Mouse (Mus musculus) heart, embryonic 12.5 days (tissue): Measurements from ENCODE around the gene Rpl32. TPM values are rescaled to one million over a fixed set of nuclear protein-coding genes. Genes with fewer than 3 reads are reported as not detected.
A peak's percentile ranks its signal among the peaks of the same experiment; 100 is the strongest.

Experiments
- ATAC-seq: fragments of 200-750 bp; cut with Nextera tagmentation; 2 replicates; pipeline ENCODE4 v1.8.0; 2017; ENCODE audit warnings: moderate TSS enrichment, moderate library complexity; ENCODE audit not compliant: insufficient number of reproducible peaks, low FRiP score
- H3K27ac ChIP-seq: fragments of 300-500 bp; sonication (generic); 2 replicates; pipeline ENCODE4 v1.5.1; 2016; ENCODE audit warnings: mild to moderate bottlenecking, moderate library complexity; ENCODE audit not compliant: poor library complexity, severe bottlenecking
- H3K27me3 ChIP-seq: fragments of 300-500 bp; sonication (generic); replicated peaks from 2 replicates; pipeline ENCODE4 v1.6.1; 2016; ENCODE audit warnings: mild to moderate bottlenecking, moderate library complexity
- H3K36me3 ChIP-seq: fragments of 300-500 bp; sonication (generic); 2 replicates; pipeline ENCODE4 v1.6.1; 2016; ENCODE audit warnings: mild to moderate bottlenecking, moderate library complexity
- H3K4me1 ChIP-seq: fragments of 300-500 bp; sonication (generic); replicated peaks from 2 replicates; pipeline ENCODE4 v1.6.1; 2016; ENCODE audit warnings: mild to moderate bottlenecking
- H3K4me2 ChIP-seq: fragments of 300-500 bp; sonication (generic); 2 replicates; pipeline ENCODE4 v1.6.1; 2016; ENCODE audit warnings: mild to moderate bottlenecking, moderate library complexity
- H3K4me3 ChIP-seq: fragments of 300-500 bp; sonication (generic); 2 replicates; pipeline ENCODE4 v1.5.1; 2016; ENCODE audit warnings: mild to moderate bottlenecking
- H3K9ac ChIP-seq: fragments of 300-500 bp; sonication (generic); 2 replicates; pipeline ENCODE4 v1.6.1; 2016; ENCODE audit warnings: mild to moderate bottlenecking, moderate library complexity
- H3K9me3 ChIP-seq: fragments of 300-500 bp; sonication (generic); replicated peaks from 2 replicates; pipeline ENCODE4 v1.6.1; 2016; ENCODE audit warnings: mild to moderate bottlenecking, moderate library complexity
- WGBS: fragments of 180-500 bp; shearing (Covaris S2); methylation state at CpG from one replicate; pipeline ENCODE4 v1.1.7; 2016; 5-methylcytosine and 5-hydroxymethylcytosine counted together
- polyA plus RNA-seq: library from polyadenylated mRNA; unstranded; fragments of >200 nt; fragmentation: Nextera tagmentation; extraction: Ambion mirVana; gene quantifications from 2 replicates; pipeline ENCODE4 v1.2.1, GENCODE M21; 2016

Gene Rpl32
- polyA plus RNA-seq, 1 experiment from 2014 or later: 1,429 TPM

GRCm38 (mm10) chr6:115776363-115776762, 32.2 kb downstream of the Rpl32 start:
- no peak for ATAC-seq
- Histone ChIP-seq H3K27me3 (no peaks in the 10 kb centered on the region), H3K4me3 (peak overlapping the region; percentile 80), H3K9me3 (0 out of 2 replicates have a peak, but pooled peaks cover 5% of the 10 kb centered on the region), H3K4me2 (peak overlapping the region; percentile 96), H3K27ac (peak overlapping the region; percentile 96), H3K9ac (peak overlapping the region; percentile 87), H3K36me3 (peaks cover 35% of the 10 kb centered on the region), H3K4me1 (peaks cover 37% of the 10 kb centered on the region)
- 17% methylated on average over 9 of the region's 9 CpGs for WGBS

DNA sequence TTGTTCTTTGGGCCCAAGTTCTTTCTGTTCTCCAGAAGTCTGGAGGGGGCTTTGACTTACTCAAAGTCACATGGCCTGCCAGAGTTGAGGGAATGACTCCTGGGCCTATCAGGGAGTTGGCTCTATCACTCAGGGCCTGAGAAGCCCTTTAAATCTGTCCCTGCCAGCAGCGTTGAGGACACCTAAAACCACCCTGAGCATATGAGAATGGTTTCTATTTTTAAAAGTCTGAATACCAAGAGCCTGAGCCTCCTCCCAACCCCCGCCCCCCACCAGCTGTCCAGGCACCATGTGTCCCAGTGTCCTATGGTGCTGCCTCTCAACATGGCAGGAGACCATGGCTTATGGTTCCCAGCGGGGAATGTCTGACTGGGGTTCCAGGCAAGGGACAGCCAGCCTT, 32.7 kb downstream of the Rpl32 start:
- Histone ChIP-seq H3K27me3 (no peaks in the 10 kb centered on the region), H3K4me2 (peak overlapping the region; percentile 96), H3K36me3 (peaks cover 30% of the 10 kb centered on the region), H3K4me1 (peaks cover 37% of the 10 kb centered on the region), H3K9me3 (0 out of 2 replicates have a peak, but pooled peaks cover 5% of the 10 kb centered on the region), H3K9ac (peak overlapping the region; percentile 87), H3K27ac (peak overlapping the region; percentile 96), H3K4me3 (peak overlapping the region; percentile 80)
- WGBS: 15% methylated on average over 3 of the region's 3 CpGs
- ATAC-seq: peak; percentile 70

DNA sequence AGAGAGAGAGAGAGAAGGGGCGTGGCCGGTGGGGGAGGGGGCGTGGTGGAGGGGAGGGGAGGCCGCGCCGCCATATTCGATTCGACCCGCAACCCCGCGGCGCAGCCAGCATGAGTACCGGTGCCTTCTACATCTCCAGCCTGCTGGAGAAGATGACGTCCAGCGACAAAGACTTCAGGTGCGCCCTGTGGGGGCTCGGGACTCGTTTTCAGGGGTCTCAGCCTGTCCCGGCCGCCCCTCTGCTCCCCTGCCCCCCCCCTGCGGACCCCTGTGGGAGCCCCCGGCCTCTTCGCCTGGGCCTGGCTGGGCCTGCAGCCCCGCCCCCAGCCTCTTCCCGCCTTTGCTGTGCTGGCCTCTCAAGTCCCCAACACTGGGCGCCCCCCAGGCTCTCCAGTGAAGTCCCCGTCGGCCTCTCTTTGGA, 34.0 kb downstream of the Rpl32 start, which contains the start of gene Cand2:
Gene Cand2 (plus strand): TSS at position 38 of the 421 bp plus-strand sequence.
- peak; percentile 80 for ATAC-seq
- Histone ChIP-seq H3K27me3 (no peaks in the 10 kb centered on the region), H3K9me3 (0 out of 2 replicates have a peak, but pooled peaks cover 5% of the 10 kb centered on the region), H3K9ac (peak within 1 kb of the TSS; percentile 87), H3K4me2 (peak within 1 kb of the TSS; percentile 96), H3K36me3 (peaks cover 16% of the 10 kb centered on the region), H3K27ac (peak within 1 kb of the TSS; percentile 96), H3K4me1 (peaks cover 37% of the 10 kb centered on the region), H3K4me3 (peak within 1 kb of the TSS; percentile 80)
- under 1% methylated on average over 25 of the region's 28 CpGs for WGBS

DNA sequence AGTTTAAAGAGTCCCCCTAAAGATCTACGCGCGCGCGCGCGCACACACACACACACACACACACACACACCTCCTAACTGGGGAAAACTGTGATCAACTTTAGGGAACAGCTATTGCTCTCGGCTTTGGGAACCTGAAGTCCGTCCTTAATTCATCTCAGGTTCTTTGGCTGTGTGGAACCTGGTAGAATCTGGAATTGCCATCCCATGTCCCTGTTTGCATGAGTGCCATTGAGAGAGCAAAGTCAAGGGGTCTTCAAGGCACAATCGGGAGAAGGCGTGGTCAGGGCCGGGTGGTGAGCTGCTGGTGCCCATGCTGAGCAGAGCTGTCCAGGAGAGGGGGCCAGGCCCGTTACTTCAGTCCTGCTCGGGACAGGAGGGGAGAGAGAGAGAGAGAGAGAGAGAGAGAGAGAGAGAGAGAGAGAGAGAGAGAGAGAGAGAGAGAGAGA, 34.6 kb downstream of the Rpl32 start:
- peak; percentile 72 for ATAC-seq
- Histone ChIP-seq H3K9ac (peak overlapping the region; percentile 61), H3K27me3 (no peaks in the 10 kb centered on the region), H3K27ac (peak overlapping the region; percentile 89), H3K4me2 (peak overlapping the region; percentile 96), H3K9me3 (0 out of 2 replicates have a peak, but pooled peaks cover 5% of the 10 kb centered on the region), H3K4me1 (peaks cover 36% of the 10 kb centered on the region), H3K36me3 (peaks cover 13% of the 10 kb centered on the region), H3K4me3 (peak overlapping the region; percentile 80)
- WGBS: under 1% methylated on average over 14 of the region's 14 CpGs

- peaks cover 3% of the 10 kb centered on the region for H3K36me3 ChIP-seq
- H3K9me3 ChIP-seq: 0 out of 2 replicates have a peak, but pooled peaks cover 5% of the 10 kb centered on the region
- H3K4me1 ChIP-seq: peaks cover 31% of the 10 kb centered on the region
- no peak for ATAC-seq
- 64% methylated on average over 1 of the region's 1 CpGs for WGBS
- H3K27ac ChIP-seq: no peak overlapping the region
- no peaks in the 10 kb centered on the region for H3K27me3 ChIP-seq
- no peak overlapping the region for H3K4me3 ChIP-seq
- no peak overlapping the region for H3K9ac ChIP-seq
- H3K4me2 ChIP-seq: no peak overlapping the region
Measured at GRCm38 (mm10) chr6:115772604-115773003, 35.9 kb downstream of the Rpl32 start.

DNA sequence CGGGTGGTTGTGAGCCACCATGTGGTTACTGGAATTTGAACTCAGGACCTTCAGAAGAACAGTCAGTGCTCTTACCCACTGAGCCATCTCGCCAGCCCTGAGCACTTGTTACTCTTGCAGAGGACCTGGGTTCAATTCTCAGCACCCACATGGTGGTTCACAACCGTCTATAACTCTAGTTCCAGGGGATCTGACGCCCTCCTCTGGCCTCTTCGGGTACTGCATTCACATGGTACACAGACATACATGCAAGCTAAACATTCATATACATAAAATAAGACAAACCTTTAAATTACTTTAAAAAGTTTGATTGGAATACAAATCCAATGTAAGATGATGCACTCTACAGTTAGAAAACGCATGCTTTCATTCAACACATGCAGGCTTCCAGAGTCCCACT, 36.3 kb downstream of the Rpl32 start:
- Histone ChIP-seq H3K9ac (no peak overlapping the region), H3K4me1 (peaks cover 29% of the 10 kb centered on the region), H3K9me3 (0 out of 2 replicates have a peak, but pooled peaks cover 5% of the 10 kb centered on the region), H3K4me3 (no peak overlapping the region), H3K27ac (no peak overlapping the region), H3K27me3 (no peaks in the 10 kb centered on the region), H3K36me3 (no peaks in the 10 kb centered on the region), H3K4me2 (no peak overlapping the region)
- no peak for ATAC-seq
- 74% methylated on average over 6 of the region's 6 CpGs for WGBS

- no peak overlapping the region for H3K27ac ChIP-seq
Measured at GRCm38 (mm10) chr6:115770852-115771251, 37.7 kb downstream of the Rpl32 start.

DNA sequence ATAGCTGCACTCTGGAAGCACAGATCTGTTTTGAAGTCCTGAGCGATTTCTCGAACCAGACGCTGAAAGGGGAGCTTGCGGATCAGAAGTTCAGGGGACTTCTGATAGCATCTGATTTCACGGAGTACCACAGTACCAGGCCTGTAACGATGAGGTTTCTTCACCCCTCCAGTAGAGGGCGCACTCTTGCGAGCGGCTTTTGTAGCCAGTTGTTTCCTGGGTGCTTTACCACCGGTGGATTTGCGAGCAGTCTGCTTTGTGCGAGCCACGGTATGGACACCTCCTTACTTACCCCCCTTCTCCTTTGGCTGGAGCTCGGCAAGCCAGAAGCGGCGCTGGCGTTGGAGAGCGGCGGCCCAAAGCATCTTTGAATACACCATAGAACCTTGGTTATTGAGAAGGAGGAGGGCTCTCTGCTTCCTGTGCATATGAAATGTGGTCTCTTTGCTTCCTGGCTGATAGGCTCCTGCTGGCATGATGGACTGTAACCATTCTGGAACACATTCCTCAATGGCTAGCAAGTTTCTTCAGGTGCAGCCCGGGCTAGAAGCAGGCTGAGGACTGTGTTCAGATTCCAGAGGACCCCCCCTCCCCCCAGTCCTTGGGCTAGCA, 38.4 kb downstream of the Rpl32 start:
- ATAC-seq: no peak
- Histone ChIP-seq H3K4me2 (no peak overlapping the region), H3K9me3 (0 out of 2 replicates have a peak, but pooled peaks cover 5% of the 10 kb centered on the region), H3K27me3 (no peaks in the 10 kb centered on the region), H3K4me3 (no peak overlapping the region), H3K36me3 (no peaks in the 10 kb centered on the region), H3K9ac (no peak overlapping the region), H3K27ac (no peak overlapping the region), H3K4me1 (peaks cover 8% of the 10 kb centered on the region)
- WGBS: 80% methylated on average over 20 of the region's 20 CpGs

More at GRCm38 (mm10) chr6:115770852-115771251, 37.7 kb downstream of the Rpl32 start:
- Histone ChIP-seq H3K9ac (no peak overlapping the region), H3K9me3 (0 out of 2 replicates have a peak, but pooled peaks cover 5% of the 10 kb centered on the region), H3K4me1 (peaks cover 15% of the 10 kb centered on the region), H3K36me3 (no peaks in the 10 kb centered on the region), H3K4me3 (no peak overlapping the region), H3K27me3 (no peaks in the 10 kb centered on the region), H3K4me2 (no peak overlapping the region)
- WGBS: 53% methylated on average over 4 of the region's 4 CpGs
- no peak for ATAC-seq

DNA sequence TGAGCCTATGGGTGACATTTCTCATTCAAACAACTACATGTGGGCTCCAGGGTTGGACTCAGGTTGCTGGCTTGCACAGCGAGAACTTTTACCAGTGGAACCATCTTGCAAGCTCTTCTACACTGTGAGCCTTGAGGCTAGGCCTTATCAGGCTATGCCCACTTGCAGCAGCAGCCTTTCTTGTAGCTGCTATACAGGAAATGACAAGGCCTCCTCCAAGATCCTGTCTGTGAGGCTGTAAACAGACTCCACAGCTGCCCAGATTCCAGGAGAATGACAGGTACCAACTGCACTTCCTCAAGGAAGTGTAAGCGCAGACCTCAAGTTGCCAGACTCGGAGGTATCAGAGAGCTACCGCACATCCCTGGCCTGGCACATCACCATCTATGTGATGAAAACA, 40.3 kb downstream of the Rpl32 start:
- Histone ChIP-seq H3K4me2 (no peak overlapping the region), H3K4me3 (no peak overlapping the region), H3K27me3 (no peaks in the 10 kb centered on the region), H3K27ac (0 out of 2 replicates have a peak overlapping the region, but pooled peaks have one; percentile 32), H3K4me1 (peaks cover 20% of the 10 kb centered on the region), H3K36me3 (no peaks in the 10 kb centered on the region), H3K9me3 (0 out of 2 replicates have a peak, but pooled peaks cover 5% of the 10 kb centered on the region), H3K9ac (no peak overlapping the region)
- WGBS: 37% methylated on average over 4 of the region's 4 CpGs
- peak; percentile 15; the same call in 1 of the 2 replicates for ATAC-seq

GRCm38 (mm10) chr6:115767357-115767756, 41.2 kb downstream of the Rpl32 start:
- 0 out of 2 replicates have a peak, but pooled peaks cover 3% of the 10 kb centered on the region for H3K9me3 ChIP-seq
- no peaks in the 10 kb centered on the region for H3K27me3 ChIP-seq
- peaks cover 28% of the 10 kb centered on the region for H3K4me1 ChIP-seq
- no peak overlapping the region for H3K4me2 ChIP-seq
- H3K27ac ChIP-seq: 0 out of 2 replicates have a peak overlapping the region, but pooled peaks have one; percentile 31
- WGBS: 50% methylated on average over 9 of the region's 9 CpGs
- no peaks in the 10 kb centered on the region for H3K36me3 ChIP-seq
- H3K9ac ChIP-seq: no peak overlapping the region
- no peak overlapping the region for H3K4me3 ChIP-seq
- ATAC-seq: no peak

DNA sequence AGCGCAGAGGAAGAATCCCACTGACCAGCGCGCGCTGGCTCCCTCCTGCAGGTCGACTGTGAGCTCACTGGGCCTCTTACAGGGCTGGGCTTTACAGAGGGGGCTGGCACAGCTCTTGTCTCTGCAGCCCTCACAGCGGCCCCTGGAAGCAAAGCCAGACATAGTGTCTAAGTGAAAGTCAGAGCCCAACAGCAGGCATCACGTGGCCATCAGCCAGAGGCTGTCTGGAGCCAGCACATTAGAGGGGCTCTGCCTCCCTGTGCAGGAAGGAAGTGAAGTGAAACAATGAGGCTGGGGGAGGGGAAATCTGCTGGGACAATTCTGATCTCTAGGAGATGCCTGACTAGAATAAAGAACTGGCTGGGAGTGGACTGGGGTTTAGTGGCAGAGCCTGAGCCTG, 44.4 kb downstream of the Rpl32 start:
- Histone ChIP-seq H3K4me1 (peaks cover 50% of the 10 kb centered on the region), H3K9ac (no peak overlapping the region), H3K4me3 (0 out of 2 replicates have a peak overlapping the region, but pooled peaks have one; percentile 9), H3K27me3 (no peaks in the 10 kb centered on the region), H3K36me3 (no peaks in the 10 kb centered on the region), H3K9me3 (no peaks in the 10 kb centered on the region), H3K27ac (peak overlapping the region; percentile 91), H3K4me2 (peak overlapping the region; percentile 35)
- ATAC-seq: peak; percentile 91
- WGBS: 8% methylated on average over 7 of the region's 7 CpGs
